13 mouse cellular contexts compared by ENCODE assay signal in the genomic region with DNA sequence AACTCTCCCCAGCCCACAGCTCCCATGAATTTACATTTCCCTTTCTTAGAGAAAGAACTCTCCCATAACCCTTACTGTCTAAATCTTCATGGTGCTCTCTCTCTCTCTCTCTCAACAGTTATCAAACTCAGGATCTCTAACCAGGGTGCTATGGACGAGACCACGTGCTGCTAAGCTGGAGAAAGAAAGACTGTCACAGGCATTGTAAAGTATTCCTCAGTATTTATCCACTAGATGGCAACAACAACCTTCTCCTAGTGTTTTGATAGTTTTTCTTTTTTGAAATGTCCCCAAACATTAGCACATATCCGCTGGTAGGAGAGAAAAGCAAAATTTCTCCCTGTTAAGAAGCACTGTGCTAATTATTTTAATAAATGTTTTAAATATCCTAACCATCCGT. TPM values are rescaled to one million over a fixed set of nuclear protein-coding genes. Genes with fewer than 3 reads are reported as not detected.
DNase-seq lines count a peak whose midpoint lies in the region; ATAC-seq and TF ChIP-seq lines count a peak whose summit lies in the region.
"Had no signal": no experiment of that assay in that cellular context is flagged by ENCODE, and none has a peak within 500 bp of the region (broad histone marks: within the 10 kb centered on the region; RNA-seq: fewer than 3 reads in every experiment).

No protein-coding gene starts in this region.

- 0 out of 2 replicates have a peak, but pooled peaks cover 4% of the 10 kb centered on the region for H3K36me3 ChIP-seq in forebrain, embryonic 13.5 days (ENCODE audit: poor library complexity, severe bottlenecking)
- H3K36me3 ChIP-seq in forebrain, embryonic 11.5 days (ENCODE audit: control insufficient read depth, insufficient read depth, low read length), result no peaks in the 10 kb centered on the region
- H3K36me3 ChIP-seq in liver, adult 2 months (ENCODE audit: control insufficient read depth, insufficient read depth, low read length), result no peaks in the 10 kb centered on the region
- H3K36me3 ChIP-seq in liver, embryonic 12.5 days, result no peaks in the 10 kb centered on the region
- no peaks in the 10 kb centered on the region for H3K36me3 ChIP-seq in G1E (replicated peaks)
- no peaks in the 10 kb centered on the region for H3K36me3 ChIP-seq in hindbrain, postnatal 0 days (ENCODE audit: insufficient read depth, low read length)
- H3K36me3 ChIP-seq: embryonic facial prominence, embryonic 15.5 days; liver, embryonic 15.5 days had no signal

- H3K27ac ChIP-seq in forebrain, embryonic 13.5 days, result no peak overlapping the region
- H3K27ac ChIP-seq in forebrain, embryonic 11.5 days (ENCODE audit: low read depth, low read length), result no peak overlapping the region
- no peak overlapping the region for H3K27ac ChIP-seq in liver, adult 2 months (replicated peaks; ENCODE audit: insufficient read depth, low read depth, low read length)
- H3K27ac ChIP-seq in liver, embryonic 12.5 days, result no peak overlapping the region
- H3K27ac ChIP-seq in hindbrain, postnatal 0 days, result no peak overlapping the region
- H3K27ac ChIP-seq: embryonic facial prominence, embryonic 15.5 days; liver, embryonic 15.5 days had no signal

- DNase-seq in forebrain, embryonic 11.5 days (ENCODE audit: low spot score), result no peak
- peak; percentile 11 for DNase-seq in liver, adult 2 months (ENCODE audit: extremely low read depth, low read depth, low spot score)
- no peak for DNase-seq in G1E (ENCODE audit: low spot score)
- peak; percentile 64 for DNase-seq in hindbrain, postnatal 0 days (ENCODE audit: low spot score)
- DNase-seq in layer of hippocampus, postnatal 25 days (ENCODE audit: extremely low spot score in 1 of 2, low spot score in 1 of 2), result no peak
- no peak for DNase-seq in cerebellum, adult 9-10 months
- DNase-seq: cerebellum, adult 11 months; gastrocnemius, postnatal 25 days had no signal

- no peaks in the 10 kb centered on the region for H3K79me2 ChIP-seq in liver, adult 2 months (ENCODE audit: control insufficient read depth, insufficient read depth, low read length)

- no peak for TF ChIP-seq POLR2A in liver, adult 2 months (IDR thresholded peaks at IDR 0.05; ENCODE audit: extremely low read depth, insufficient read depth, low read length)

- H3K9me3 ChIP-seq in forebrain, embryonic 13.5 days (replicated peaks), result no peaks in the 10 kb centered on the region
- H3K9me3 ChIP-seq in forebrain, embryonic 11.5 days (ENCODE audit: control insufficient read depth, low read length), result no peaks in the 10 kb centered on the region
- no peaks in the 10 kb centered on the region for H3K9me3 ChIP-seq in liver, embryonic 12.5 days (replicated peaks)
- H3K9me3 ChIP-seq in G1E (replicated peaks), result no peaks in the 10 kb centered on the region
- no peaks in the 10 kb centered on the region for H3K9me3 ChIP-seq in hindbrain, postnatal 0 days (ENCODE audit: low read length)
- H3K9me3 ChIP-seq: embryonic facial prominence, embryonic 15.5 days; liver, embryonic 15.5 days had no signal

- peak; percentile 20; the same call in 1 of the 2 replicates for TF ChIP-seq CTCF in liver, adult 2 months (IDR thresholded peaks at IDR 0.05; ENCODE audit: low read depth, low read length)
- no peak for TF ChIP-seq CTCF in G1E (IDR thresholded peaks at IDR 0.05; ENCODE audit: low read depth, low read length)
- peak; percentile 66 for TF ChIP-seq CTCF in hindbrain, postnatal 0 days (IDR thresholded peaks at IDR 0.05; ENCODE audit: low read depth)

- H3K4me1 ChIP-seq in forebrain, embryonic 13.5 days, result no peaks in the 10 kb centered on the region
- no peaks in the 10 kb centered on the region for H3K4me1 ChIP-seq in forebrain, embryonic 11.5 days (replicated peaks; ENCODE audit: control insufficient read depth, insufficient read depth, low read length)
- no peaks in the 10 kb centered on the region for H3K4me1 ChIP-seq in liver, adult 2 months (ENCODE audit: control insufficient read depth, insufficient read depth, low read length)
- no peaks in the 10 kb centered on the region for H3K4me1 ChIP-seq in liver, embryonic 12.5 days
- H3K4me1 ChIP-seq in G1E (ENCODE audit: insufficient read depth, low read depth, low read length), result no peaks in the 10 kb centered on the region
- H3K4me1 ChIP-seq in hindbrain, postnatal 0 days (ENCODE audit: insufficient read depth, low read length), result no peaks in the 10 kb centered on the region
- H3K4me1 ChIP-seq: embryonic facial prominence, embryonic 15.5 days; liver, embryonic 15.5 days had no signal

- 0 out of 2 replicates have a peak, but pooled peaks have one; percentile 19 for ATAC-seq in forebrain, embryonic 13.5 days
- no peak for ATAC-seq in forebrain, embryonic 11.5 days (replicated peaks; ENCODE audit: low FRiP score)
- no peak for ATAC-seq in liver, embryonic 12.5 days
- peak; percentile 34; the same call in 1 of the 2 replicates for ATAC-seq in G1E (ENCODE audit: extremely low read depth, insufficient number of reproducible peaks, low FRiP score, poor library complexity, severe bottlenecking)
- ATAC-seq in hindbrain, postnatal 0 days, result no peak; the same call in 1 of the 2 replicates

- H3K9ac ChIP-seq in forebrain, embryonic 13.5 days, result no peak overlapping the region
- no peak overlapping the region for H3K9ac ChIP-seq in forebrain, embryonic 11.5 days (ENCODE audit: low read length)
- H3K9ac ChIP-seq in liver, adult 2 months (ENCODE audit: low read depth, low read length), result no peak overlapping the region
- no peak overlapping the region for H3K9ac ChIP-seq in liver, embryonic 12.5 days
- no peak overlapping the region for H3K9ac ChIP-seq in hindbrain, postnatal 0 days (replicated peaks; ENCODE audit: low read length)
- H3K9ac ChIP-seq: embryonic facial prominence, embryonic 15.5 days; liver, embryonic 15.5 days had no signal

- H3K4me2 ChIP-seq in forebrain, embryonic 13.5 days, result no peak overlapping the region
- H3K4me2 ChIP-seq in forebrain, embryonic 11.5 days (ENCODE audit: low read depth, low read length, severe bottlenecking), result no peak overlapping the region
- no peak overlapping the region for H3K4me2 ChIP-seq in liver, embryonic 12.5 days
- H3K4me2 ChIP-seq in hindbrain, postnatal 0 days (ENCODE audit: low read depth, low read length), result no peak overlapping the region
- H3K4me2 ChIP-seq: embryonic facial prominence, embryonic 15.5 days; liver, embryonic 15.5 days had no signal

- 39% methylated on average over 4 of the region's 4 CpGs for WGBS in forebrain, embryonic 13.5 days
- WGBS in forebrain, embryonic 11.5 days, result 38% methylated on average over 4 of the region's 4 CpGs
- WGBS in liver, adult 2 months, result 26% methylated on average over 4 of the region's 4 CpGs
- 26% methylated on average over 4 of the region's 4 CpGs for WGBS in liver, embryonic 12.5 days (ENCODE audit: insufficient replicate concordance)
- WGBS in hindbrain, postnatal 0 days, result 27% methylated on average over 4 of the region's 4 CpGs

- no peaks in the 10 kb centered on the region for H3K27me3 ChIP-seq in forebrain, embryonic 13.5 days
- H3K27me3 ChIP-seq in forebrain, embryonic 11.5 days (ENCODE audit: control insufficient read depth, insufficient read depth, low read length), result no peaks in the 10 kb centered on the region
- no peaks in the 10 kb centered on the region for H3K27me3 ChIP-seq in liver, adult 2 months (ENCODE audit: control insufficient read depth, insufficient read depth, low read length)
- no peaks in the 10 kb centered on the region for H3K27me3 ChIP-seq in liver, embryonic 12.5 days (replicated peaks)
- no peaks in the 10 kb centered on the region for H3K27me3 ChIP-seq in G1E (ENCODE audit: insufficient read depth, low read length)
- H3K27me3 ChIP-seq in hindbrain, postnatal 0 days (ENCODE audit: insufficient read depth, low read length), result no peaks in the 10 kb centered on the region
- H3K27me3 ChIP-seq: embryonic facial prominence, embryonic 15.5 days; liver, embryonic 15.5 days had no signal

- no peak overlapping the region for H3K4me3 ChIP-seq in forebrain, embryonic 13.5 days
- H3K4me3 ChIP-seq in forebrain, embryonic 11.5 days (ENCODE audit: low read depth, low read length), result no peak overlapping the region
- H3K4me3 ChIP-seq in liver, adult 2 months (ENCODE audit: insufficient read depth, low read depth, low read length), result no peak overlapping the region
- H3K4me3 ChIP-seq in liver, embryonic 12.5 days, result no peak overlapping the region
- H3K4me3 ChIP-seq in G1E (ENCODE audit: low read depth, low read length), result no peak overlapping the region
- H3K4me3 ChIP-seq in hindbrain, postnatal 0 days (ENCODE audit: low read length), result no peak overlapping the region
- H3K4me3 ChIP-seq: embryonic facial prominence, embryonic 15.5 days; liver, embryonic 15.5 days had no signal

RNA-seq across cellular contexts. Expression of a gene that starts 12.3 kb away (rescaled TPM):
- polyA plus RNA-seq in forebrain, embryonic 13.5 days (2015; fragmentation: Nextera tagmentation; extraction: Ambion mirVana), result 26.2 and 27.4 TPM in 2 replicates
- polyA plus RNA-seq in forebrain, embryonic 11.5 days (2014; fragmentation: Nextera tagmentation; extraction: Ambion mirVana), result 12.5 and 13.3 TPM in 2 replicates
- total RNA-seq in liver, adult 2 months (2014; rRNA removed), result 0.87 and 1.1 TPM in 2 replicates
- 0.35 and 0.41 TPM in 2 replicates for polyA plus RNA-seq in liver, adult 2 months (2012; rRNA removed)
- 1.6 and 1.9 TPM in 2 replicates for polyA plus RNA-seq in liver, embryonic 12.5 days (2016; fragmentation: Nextera tagmentation; extraction: Ambion mirVana)
- 0.73 and 11.0 TPM in 2 replicates for total RNA-seq in G1E (2014; fragmentation: Nextera tagmentation)
- total RNA-seq in G1E (2017), result 1.6 and 2.3 TPM in 2 replicates
- polyA plus RNA-seq in G1E (2012), result 0.16 and 0.25 TPM in 2 replicates
- total RNA-seq in hindbrain, postnatal 0 days (2014; rRNA removed), result 18.0 and 22.8 TPM in 2 replicates
- polyA plus RNA-seq in hindbrain, postnatal 0 days (2015; fragmentation: Nextera tagmentation; extraction: Ambion mirVana), result 43.8 and 45.9 TPM in 2 replicates
- total RNA-seq in layer of hippocampus, postnatal 25 days (2021), result 10 to 100 TPM; 11.6 to 13.5 TPM

RNA-seq across cellular contexts. Expression of a gene that starts 12.4 kb away (rescaled TPM):
- 14.4 and 18.5 TPM in 2 replicates for polyA plus RNA-seq in forebrain, embryonic 13.5 days (2015; fragmentation: Nextera tagmentation; extraction: Ambion mirVana)
- polyA plus RNA-seq in forebrain, embryonic 11.5 days (2014; fragmentation: Nextera tagmentation; extraction: Ambion mirVana), result 23.2 and 25.4 TPM in 2 replicates
- total RNA-seq in liver, adult 2 months (2014; rRNA removed), result 1.1 and 1.8 TPM in 2 replicates
- polyA plus RNA-seq in liver, adult 2 months (2012; rRNA removed), result 0.72 and 0.75 TPM in 2 replicates
- 8.6 and 9.0 TPM in 2 replicates for polyA plus RNA-seq in liver, embryonic 12.5 days (2016; fragmentation: Nextera tagmentation; extraction: Ambion mirVana)
- total RNA-seq in G1E (2014; fragmentation: Nextera tagmentation) (33.3 and 36.4 TPM in 2 replicates), G1E (2017) (24.8 TPM in 2 replicates)
- 3.7 and 4.2 TPM in 2 replicates for polyA plus RNA-seq in G1E (2012)
- total RNA-seq in hindbrain, postnatal 0 days (2014; rRNA removed), result 3.3 and 3.8 TPM in 2 replicates
- polyA plus RNA-seq in hindbrain, postnatal 0 days (2015; fragmentation: Nextera tagmentation; extraction: Ambion mirVana), result 3.6 and 3.7 TPM in 2 replicates
- 1 to 10 TPM; 2.1 to 2.2 TPM for total RNA-seq in layer of hippocampus, postnatal 25 days (2021)

RNA-seq across cellular contexts. Expression of a gene that starts 42.2 kb away (rescaled TPM):
- 0.28 TPM in 1 of 2 replicates, not detected in the other for polyA plus RNA-seq in forebrain, embryonic 13.5 days (2015; fragmentation: Nextera tagmentation; extraction: Ambion mirVana)
- polyA plus RNA-seq in forebrain, embryonic 11.5 days (2014; fragmentation: Nextera tagmentation; extraction: Ambion mirVana), result 0.27 and 0.31 TPM in 2 replicates
- 0.09 and 0.54 TPM in 2 replicates for total RNA-seq in liver, adult 2 months (2014; rRNA removed)
- polyA plus RNA-seq in liver, adult 2 months (2012; rRNA removed), result 0.06 and 0.42 TPM in 2 replicates
- polyA plus RNA-seq in liver, embryonic 12.5 days (2016; fragmentation: Nextera tagmentation; extraction: Ambion mirVana), result not detected in 2 replicates
- total RNA-seq in G1E (2014; fragmentation: Nextera tagmentation) (not detected in 2 replicates), G1E (2017) (not detected in 2 replicates)
- not detected in 2 replicates for polyA plus RNA-seq in G1E (2012)
- 0.65 and 2.0 TPM in 2 replicates for total RNA-seq in hindbrain, postnatal 0 days (2014; rRNA removed)
- 0.35 and 0.49 TPM in 2 replicates for polyA plus RNA-seq in hindbrain, postnatal 0 days (2015; fragmentation: Nextera tagmentation; extraction: Ambion mirVana)
- total RNA-seq in layer of hippocampus, postnatal 25 days (2021), result under 1 TPM in 1 of 2 experiments, not detected in 1; 0.37 TPM
- total RNA-seq: gastrocnemius, postnatal 25 days; hematopoietic stem cell, adult 5-6 weeks had no signal
- polyA plus RNA-seq: liver, embryonic 15.5 days had no signal

Comparison
In these comparisons a context has a peak if more than half of its experiments do, and no peak if none do; other contexts are left out.
1. ATAC-seq: peak in forebrain, embryonic 13.5 days (single experiment) and G1E (single experiment); none in forebrain, embryonic 11.5 days (single experiment), liver, embryonic 12.5 days (single experiment) and hindbrain, postnatal 0 days (single experiment).
2. DNase-seq: peak in liver, adult 2 months (single experiment) and hindbrain, postnatal 0 days (single experiment); none in forebrain, embryonic 11.5 days (single experiment), G1E (single experiment), layer of hippocampus, postnatal 25 days (0 of 2) and cerebellum, adult 9-10 months (single experiment).